Mouse (Mus musculus) liver, adult 2 months (tissue): ENCODE measurements around the gene Ndufa5.

ENCODE experiments used
- CTCF ChIP-seq: fragments of 200-500 bp; IDR thresholded peaks from 2 replicates; pipeline ENCODE4 v1.5.1; 2011; ENCODE audit warnings: low read depth, low read length, control low read depth
- POLR2A ChIP-seq: fragments of 200-500 bp; IDR thresholded peaks from 2 replicates; pipeline ENCODE4 v1.6.1; 2011; ENCODE audit warnings: low read length, control low read depth; ENCODE audit not compliant: insufficient read depth; ENCODE audit errors: extremely low read depth

DNA sequence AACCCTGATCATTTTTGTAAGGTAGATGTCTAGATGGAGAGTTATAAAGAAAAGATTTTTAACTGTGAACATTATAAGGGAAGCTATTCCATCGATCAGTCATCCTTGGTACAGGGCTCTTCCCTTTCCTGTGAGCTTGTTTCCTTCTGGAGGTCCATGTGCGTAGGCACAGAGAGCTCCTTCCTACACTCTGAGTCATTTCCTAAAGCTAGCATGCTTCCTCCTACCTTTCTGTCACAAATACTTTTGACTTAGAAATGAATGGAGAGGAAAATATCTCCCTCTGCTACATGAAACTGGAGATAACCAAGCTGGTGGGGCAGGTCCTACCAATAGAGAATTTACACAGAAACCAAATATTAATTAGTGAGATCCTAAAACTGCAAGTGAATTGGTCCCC, 22.0 kb upstream of the Ndufa5 start:
- TF ChIP-seq CTCF (no peak), POLR2A (no peak)
